Mouse (Mus musculus) colon, adult 2 months (tissue): ENCODE data around the gene Kcnj4. TPM values are rescaled to one million over a fixed set of nuclear protein-coding genes. Genes with fewer than 3 reads are reported as not detected.

Experiments
- polyA plus RNA-seq: library from polyadenylated mRNA; depleted of rRNA; stranded (reverse); fragments of >200 nt; gene quantifications from 2 replicates; pipeline ENCODE4 v1.2.3, GENCODE M21; 2012; rRNA removed

Gene Kcnj4
- not detected in 2 replicates for polyA plus RNA-seq

GRCm38 (mm10) chr15:79504707-79505452 is at the start of gene Kcnj4:
Gene Kcnj4 (minus strand): TSS chr15:79505241.

GRCm38 (mm10) chr15:79546410-79547288 is 41.6 kb upstream of the Kcnj4 start, which contains the start of gene Ddx17:
Gene Ddx17 (minus strand): TSS chr15:79546741.

GRCm38 (mm10) chr15:79516171-79517096 is 11.4 kb upstream of the Kcnj4 start, which contains the start of gene Kdelr3:
Gene Kdelr3 (plus strand): TSS chr15:79516411.

GRCm38 (mm10) chr15:79455106-79455810 is 49.8 kb downstream of the Kcnj4 start, which contains the start of gene Csnk1e:
Gene Csnk1e (minus strand): TSS chr15:79455566.

Other genes with a start within 250 kb of the Kcnj4 start
- gene Baiap2l2, start 219.7 kb downstream of the Kcnj4 start, polyA plus RNA-seq, result 156 and 160 TPM in 2 replicates
- gene Pla2g6, start 176.9 kb downstream of the Kcnj4 start, polyA plus RNA-seq, result 18.6 and 21.0 TPM in 2 replicates
- 14.4 and 17.4 TPM in 2 replicates for gene Maff, start 158.6 kb downstream of the Kcnj4 start, polyA plus RNA-seq
- gene Tmem184b, start 101.7 kb downstream of the Kcnj4 start, polyA plus RNA-seq, result 179 and 187 TPM in 2 replicates
- gene Csnk1e, start 49.7 kb downstream of the Kcnj4 start, polyA plus RNA-seq, result 33.1 and 37.6 TPM in 2 replicates
- gene Kdelr3, start 11.2 kb upstream of the Kcnj4 start, polyA plus RNA-seq, result 33.4 and 44.5 TPM in 2 replicates
- 137 and 181 TPM in 2 replicates for gene Ddx17, start 41.5 kb upstream of the Kcnj4 start, polyA plus RNA-seq
- gene Dmc1, start 99.9 kb upstream of the Kcnj4 start, polyA plus RNA-seq, result 0.05 TPM in 1 of 2 replicates, not detected in the other
- gene Fam227a, start 153.7 kb upstream of the Kcnj4 start, polyA plus RNA-seq, result 0.43 and 0.61 TPM in 2 replicates
- gene Cby1, start 154.0 kb upstream of the Kcnj4 start, polyA plus RNA-seq, result 8.7 and 9.6 TPM in 2 replicates
- 26.9 and 31.4 TPM in 2 replicates for gene Tomm22, start 165.6 kb upstream of the Kcnj4 start, polyA plus RNA-seq
- gene Josd1, start 182.7 kb upstream of the Kcnj4 start, polyA plus RNA-seq, result 24.1 and 32.1 TPM in 2 replicates
- gene Gtpbp1, start 185.6 kb upstream of the Kcnj4 start, polyA plus RNA-seq, result 35.0 and 38.2 TPM in 2 replicates
- 63.5 and 69.7 TPM in 2 replicates for gene Sun2, start 237.3 kb upstream of the Kcnj4 start, polyA plus RNA-seq